Mouse (Mus musculus) hindlimb bud, embryonic 11.5 days (tissue): ENCODE measurements at regions not wholly inside any gene's neighbourhood (a gene's known extent, or its start where the extent isn't known, plus 50 kb on each side); places are given as distances from the start of the nearest gene placed in this dataset.

ENCODE experiments used
- DNase-seq: peaks from one replicate; pipeline ENCODE4 v3.0.0-alpha.2; 2012; ENCODE audit warnings: low read depth, low spot score; ENCODE audit errors: extremely low spot score

GRCm38 (mm10) chr4:124451131-124451530 lies 159.5 kb downstream of the 3100002H09Rik start:
- DNase-seq: no peak

- no peak for DNase-seq
These were observed 164.0 kb downstream of the 3100002H09Rik start for GRCm38 (mm10) chr4:124446615-124447014.

GRCm38 (mm10) chr4:124443613-124444108 lies 166.9 kb downstream of the 3100002H09Rik start:
- no peak for DNase-seq

- no peak for DNase-seq
These were observed 167.5 kb downstream of the 3100002H09Rik start for GRCm38 (mm10) chr4:124443130-124443503.

- DNase-seq: no peak
These were observed 168.0 kb downstream of the 3100002H09Rik start for GRCm38 (mm10) chr4:124442491-124443129.

GRCm38 (mm10) chr4:124441737-124442487 lies 168.7 kb downstream of the 3100002H09Rik start:
- no peak for DNase-seq

- no peak for DNase-seq
These were observed 175.6 kb downstream of the 3100002H09Rik start for GRCm38 (mm10) chr4:124435040-124435434.

GRCm38 (mm10) chr4:124434059-124435039 lies 176.3 kb downstream of the 3100002H09Rik start:
- DNase-seq: no peak

GRCm38 (mm10) chr4:124433506-124433905 lies 177.1 kb downstream of the 3100002H09Rik start:
- DNase-seq: no peak

- DNase-seq: no peak
These were observed 179.4 kb downstream of the 3100002H09Rik start for GRCm38 (mm10) chr4:124431193-124431592.

- no peak for DNase-seq
These were observed 181.8 kb downstream of the 3100002H09Rik start for GRCm38 (mm10) chr4:124428844-124429243.

- no peak for DNase-seq
These were observed 188.2 kb downstream of the 3100002H09Rik start for GRCm38 (mm10) chr4:124422406-124422805.

- DNase-seq: no peak
These were observed 192.2 kb downstream of the 3100002H09Rik start for GRCm38 (mm10) chr4:124418431-124418830.

GRCm38 (mm10) chr4:124417176-124417575 lies 193.4 kb downstream of the 3100002H09Rik start:
- DNase-seq: no peak

- no peak for DNase-seq
These were observed 194.3 kb downstream of the 3100002H09Rik start for GRCm38 (mm10) chr4:124416266-124416665.

GRCm38 (mm10) chr4:124414386-124414785 lies 196.2 kb downstream of the 3100002H09Rik start:
- DNase-seq: no peak

- DNase-seq: no peak
These were observed 201.3 kb downstream of the 3100002H09Rik start for GRCm38 (mm10) chr4:124409279-124409678.

GRCm38 (mm10) chr4:124402075-124402474 lies 208.5 kb downstream of the 3100002H09Rik start:
- DNase-seq: no peak

- no peak for DNase-seq
These were observed 209.9 kb downstream of the 3100002H09Rik start for GRCm38 (mm10) chr4:124400741-124401140.

GRCm38 (mm10) chr4:124400136-124400675 lies 210.4 kb downstream of the 3100002H09Rik start:
- no peak for DNase-seq

- no peak for DNase-seq
These were observed 212.2 kb downstream of the 3100002H09Rik start for GRCm38 (mm10) chr4:124398354-124398753.
